Mouse (Mus musculus) forebrain, embryonic 11.5 days (tissue): ENCODE results near the gene Marveld3. TPM values are rescaled to one million over a fixed set of nuclear protein-coding genes. Genes with fewer than 3 reads are reported as not detected.
A peak's percentile ranks its signal among the peaks of the same experiment; 100 is the strongest.

ENCODE experiments used
- ATAC-seq: fragments of 200-750 bp; cut with Nextera tagmentation; replicated peaks from 2 replicates; pipeline ENCODE4 v1.8.0; 2017; ENCODE audit warnings: moderate TSS enrichment; ENCODE audit not compliant: low FRiP score
- DNase-seq: peaks from one replicate; pipeline ENCODE4 v3.0.0-alpha.2; 2017; ENCODE audit warnings: low spot score
- H3K27ac ChIP-seq: fragments of 300-500 bp; sonication (generic); 2 replicates; pipeline ENCODE4 v1.5.1; 2014; ENCODE audit warnings: low read depth, low read length
- H3K27me3 ChIP-seq: fragments of 300-500 bp; sonication (generic); 2 replicates; pipeline ENCODE4 v1.6.1; 2014; ENCODE audit warnings: mild to moderate bottlenecking, low read length, mixed read lengths; ENCODE audit not compliant: control insufficient read depth, insufficient read depth
- H3K36me3 ChIP-seq: fragments of 300-500 bp; sonication (generic); 2 replicates; pipeline ENCODE4 v1.6.1; 2014; ENCODE audit warnings: mild to moderate bottlenecking, low read length, moderate library complexity, mixed read lengths; ENCODE audit not compliant: control insufficient read depth, insufficient read depth
- H3K4me1 ChIP-seq: fragments of 300-500 bp; sonication (generic); replicated peaks from 2 replicates; pipeline ENCODE4 v1.6.1; 2014; ENCODE audit warnings: low read length, mixed read lengths; ENCODE audit not compliant: control insufficient read depth, insufficient read depth
- H3K4me2 ChIP-seq: fragments of 300-500 bp; sonication (generic); 2 replicates; pipeline ENCODE4 v1.6.1; 2014; ENCODE audit warnings: low read depth, mild to moderate bottlenecking, low read length, moderate library complexity, mixed read lengths; ENCODE audit not compliant: severe bottlenecking
- H3K4me3 ChIP-seq: fragments of 300-500 bp; sonication (generic); 2 replicates; pipeline ENCODE4 v1.5.1; 2014; ENCODE audit warnings: low read depth, low read length
- H3K9ac ChIP-seq: fragments of 300-500 bp; sonication (generic); 2 replicates; pipeline ENCODE4 v1.6.1; 2014; ENCODE audit warnings: low read length
- H3K9me3 ChIP-seq: fragments of 300-500 bp; sonication (generic); 2 replicates; pipeline ENCODE4 v1.6.1; 2016; ENCODE audit warnings: low read length, mixed read lengths; ENCODE audit not compliant: control insufficient read depth
- WGBS: fragments of 180-500 bp; shearing (Covaris S2); extraction: QIAGEN DNeasy Blood & Tissue Kit; methylation state at CpG from one replicate; pipeline ENCODE4 v1.1.7; 2014; 5-methylcytosine and 5-hydroxymethylcytosine counted together
- polyA plus RNA-seq: library from polyadenylated mRNA; unstranded; fragments of >200 nt; fragmentation: Nextera tagmentation; extraction: Ambion mirVana; gene quantifications from 2 replicates; pipeline ENCODE4 v1.2.1, GENCODE M21; 2014

Gene Marveld3
- polyA plus RNA-seq, result 0.65 and 1.1 TPM in 2 replicates

- peak within 1 kb of the TSS; percentile 73 for H3K4me2 ChIP-seq
- ATAC-seq, result peak; percentile 76
- peak within 1 kb of the TSS; percentile 42; the same call in 1 of the 2 replicates for H3K9ac ChIP-seq
- 2% methylated on average over 62 of the region's 64 CpGs for WGBS
- peaks cover 8% of the 10 kb centered on the region for H3K4me1 ChIP-seq
- peak; percentile 78 for DNase-seq
- peaks cover 9% of the 10 kb centered on the region for H3K27me3 ChIP-seq
- H3K27ac ChIP-seq, result no peak within 1 kb of the TSS
- H3K36me3 ChIP-seq, result no peaks in the 10 kb centered on the region
- peak within 1 kb of the TSS; percentile 36 for H3K4me3 ChIP-seq
- H3K9me3 ChIP-seq, result no peaks in the 10 kb centered on the region
Observed at GRCm38 (mm10) chr8:109961693-109962367, at the start of gene Marveld3. Gene Marveld3 (minus strand): TSS chr8:109962203.

GRCm38 (mm10) chr8:110010868-110011267 is 48.9 kb upstream of the Marveld3 start:
- H3K9ac ChIP-seq, result no peak overlapping the region
- ATAC-seq, result no peak
- no peaks in the 10 kb centered on the region for H3K36me3 ChIP-seq

GRCm38 (mm10) chr8:110008995-110009446 is 47.0 kb upstream of the Marveld3 start:
- no peaks in the 10 kb centered on the region for H3K9me3 ChIP-seq
- no peak overlapping the region for H3K27ac ChIP-seq
- H3K9ac ChIP-seq, result no peak overlapping the region; the same call in 1 of the 2 replicates
- DNase-seq, result no peak
- 68% methylated on average over 8 of the region's 8 CpGs for WGBS
- H3K4me1 ChIP-seq, result no peaks in the 10 kb centered on the region
- no peak overlapping the region for H3K4me3 ChIP-seq
- H3K36me3 ChIP-seq, result no peaks in the 10 kb centered on the region
- no peak overlapping the region for H3K4me2 ChIP-seq
- no peak for ATAC-seq
- H3K27me3 ChIP-seq, result no peaks in the 10 kb centered on the region

More at GRCm38 (mm10) chr8:110010868-110011267, 48.9 kb upstream of the Marveld3 start:
- H3K4me1 ChIP-seq, result no peaks in the 10 kb centered on the region
- no peaks in the 10 kb centered on the region for H3K9me3 ChIP-seq
- H3K27ac ChIP-seq, result no peak overlapping the region
- H3K4me2 ChIP-seq, result no peak overlapping the region
- peak; percentile 73 for DNase-seq
- no peak overlapping the region for H3K4me3 ChIP-seq
- H3K27me3 ChIP-seq, result no peaks in the 10 kb centered on the region
- 40% methylated on average over 5 of the region's 5 CpGs for WGBS

- ATAC-seq (no peak), DNase-seq (no peak)
Observed at GRCm38 (mm10) chr8:110008228-110008994, 46.4 kb upstream of the Marveld3 start.

GRCm38 (mm10) chr8:110006312-110007023 is 44.5 kb upstream of the Marveld3 start:
- no peak for DNase-seq
- no peak overlapping the region for H3K27ac ChIP-seq
- no peak overlapping the region for H3K4me3 ChIP-seq
- 70% methylated on average over 17 of the region's 17 CpGs for WGBS
- H3K36me3 ChIP-seq, result no peaks in the 10 kb centered on the region
- H3K9ac ChIP-seq, result no peak overlapping the region
- no peaks in the 10 kb centered on the region for H3K27me3 ChIP-seq
- no peak overlapping the region for H3K4me2 ChIP-seq
- no peaks in the 10 kb centered on the region for H3K9me3 ChIP-seq
- ATAC-seq, result no peak
- H3K4me1 ChIP-seq, result no peaks in the 10 kb centered on the region

More at GRCm38 (mm10) chr8:110008228-110008994, 46.4 kb upstream of the Marveld3 start:
- Histone ChIP-seq H3K4me1 (no peaks in the 10 kb centered on the region), H3K27me3 (no peaks in the 10 kb centered on the region), H3K36me3 (no peaks in the 10 kb centered on the region), H3K9ac (no peak overlapping the region; the same call in 1 of the 2 replicates), H3K4me3 (no peak overlapping the region), H3K4me2 (no peak overlapping the region), H3K27ac (no peak overlapping the region), H3K9me3 (no peaks in the 10 kb centered on the region)
- 90% methylated on average over 26 of the region's 26 CpGs for WGBS

GRCm38 (mm10) chr8:110004300-110004699 is 42.3 kb upstream of the Marveld3 start:
- Histone ChIP-seq H3K9me3 (no peaks in the 10 kb centered on the region), H3K36me3 (no peaks in the 10 kb centered on the region), H3K27me3 (no peaks in the 10 kb centered on the region), H3K27ac (no peak overlapping the region), H3K9ac (no peak overlapping the region), H3K4me2 (no peak overlapping the region), H3K4me3 (no peak overlapping the region), H3K4me1 (no peaks in the 10 kb centered on the region)
- 88% methylated on average over 5 of the region's 5 CpGs for WGBS
- DNase-seq, result no peak
- no peak for ATAC-seq

GRCm38 (mm10) chr8:110002953-110003352 is 41.0 kb upstream of the Marveld3 start:
- 33% methylated on average over 9 of the region's 9 CpGs for WGBS
- H3K9ac ChIP-seq, result no peak overlapping the region
- peak; percentile 65 for DNase-seq

GRCm38 (mm10) chr8:109999974-110000373 is 38.0 kb upstream of the Marveld3 start:
- Histone ChIP-seq H3K9ac (no peak overlapping the region), H3K27me3 (no peaks in the 10 kb centered on the region), H3K27ac (no peak overlapping the region), H3K4me2 (no peak overlapping the region), H3K9me3 (no peaks in the 10 kb centered on the region), H3K36me3 (no peaks in the 10 kb centered on the region), H3K4me1 (no peaks in the 10 kb centered on the region), H3K4me3 (no peak overlapping the region)
- DNase-seq (no peak), ATAC-seq (no peak)
- 88% methylated on average over 10 of the region's 10 CpGs for WGBS

More at GRCm38 (mm10) chr8:110002953-110003352, 41.0 kb upstream of the Marveld3 start:
- Histone ChIP-seq H3K4me1 (no peaks in the 10 kb centered on the region), H3K4me2 (no peak overlapping the region), H3K36me3 (no peaks in the 10 kb centered on the region), H3K9me3 (no peaks in the 10 kb centered on the region), H3K4me3 (no peak overlapping the region), H3K27me3 (no peaks in the 10 kb centered on the region), H3K27ac (no peak overlapping the region)
- no peak for ATAC-seq
